Mouse (Mus musculus) stomach, postnatal 0 days (tissue): ENCODE results near the gene Trir. TPM values are rescaled to one million over a fixed set of nuclear protein-coding genes. Genes with fewer than 3 reads are reported as not detected.

ENCODE experiments used
- ATAC-seq: fragments of 200-750 bp; cut with Nextera tagmentation; 2 replicates; pipeline ENCODE4 v1.8.0; 2017; ENCODE audit not compliant: low FRiP score, low TSS enrichment
- DNase-seq: peaks from one replicate; pipeline ENCODE4 v3.0.0-alpha.2; 2016; ENCODE audit warnings: low spot score
- H3K27ac ChIP-seq: fragments of 300-500 bp; sonication (generic); replicated peaks from 2 replicates; pipeline ENCODE4 v1.5.1; 2014; ENCODE audit warnings: mild to moderate bottlenecking, control low read depth
- H3K27me3 ChIP-seq: fragments of 300-500 bp; sonication (generic); 2 replicates; pipeline ENCODE4 v1.6.1; 2014; ENCODE audit warnings: low read length; ENCODE audit not compliant: control insufficient read depth, insufficient read depth
- H3K36me3 ChIP-seq: fragments of 300-500 bp; sonication (generic); 2 replicates; pipeline ENCODE4 v1.6.1; 2014; ENCODE audit warnings: low read length, mixed read lengths; ENCODE audit not compliant: control insufficient read depth, insufficient read depth
- H3K4me1 ChIP-seq: fragments of 300-500 bp; sonication (generic); replicated peaks from 2 replicates; pipeline ENCODE4 v1.6.1; 2014; ENCODE audit warnings: antibody characterized with exemption; ENCODE audit not compliant: control insufficient read depth, insufficient read depth
- H3K4me2 ChIP-seq: fragments of 300-500 bp; sonication (generic); replicated peaks from 2 replicates; pipeline ENCODE4 v1.6.1; 2014; ENCODE audit warnings: low read depth, mild to moderate bottlenecking, control low read depth, moderate library complexity
- H3K4me3 ChIP-seq: fragments of 300-500 bp; sonication (generic); 2 replicates; pipeline ENCODE4 v1.5.1; 2014; ENCODE audit warnings: low read depth, low read length, control low read depth
- H3K9ac ChIP-seq: fragments of 300-500 bp; sonication (generic); 2 replicates; pipeline ENCODE4 v1.6.1; 2014; ENCODE audit warnings: mild to moderate bottlenecking, low read length, control low read depth, mixed read lengths
- H3K9me3 ChIP-seq: fragments of 300-500 bp; sonication (generic); 2 replicates; pipeline ENCODE4 v1.6.1; 2016; ENCODE audit warnings: low read length; ENCODE audit not compliant: control insufficient read depth
- CTCF ChIP-seq: IDR thresholded peaks from 2 replicates; pipeline ENCODE4 v1.5.1; 2016; ENCODE audit warnings: antibody characterized with exemption, low read depth, mild to moderate bottlenecking, moderate library complexity
- EP300 ChIP-seq: optimal IDR thresholded peaks from 2 replicates; pipeline ENCODE3; 2016; ENCODE audit warnings: antibody characterized with exemption
- WGBS: fragments of 180-500 bp; shearing (Covaris S2); extraction: QIAGEN DNeasy Blood & Tissue Kit; methylation state at CpG from one replicate; pipeline ENCODE4 v1.1.7; 2014; 5-methylcytosine and 5-hydroxymethylcytosine counted together
- polyA plus RNA-seq: library from polyadenylated mRNA; unstranded; fragments of >200 nt; fragmentation: Nextera tagmentation; extraction: Ambion mirVana; gene quantifications from 2 replicates; pipeline ENCODE4 v1.2.1, GENCODE M21; 2015

Trir gene
- polyA plus RNA-seq, 1 experiment from 2014 or later = 95.1 TPM

DNA sequence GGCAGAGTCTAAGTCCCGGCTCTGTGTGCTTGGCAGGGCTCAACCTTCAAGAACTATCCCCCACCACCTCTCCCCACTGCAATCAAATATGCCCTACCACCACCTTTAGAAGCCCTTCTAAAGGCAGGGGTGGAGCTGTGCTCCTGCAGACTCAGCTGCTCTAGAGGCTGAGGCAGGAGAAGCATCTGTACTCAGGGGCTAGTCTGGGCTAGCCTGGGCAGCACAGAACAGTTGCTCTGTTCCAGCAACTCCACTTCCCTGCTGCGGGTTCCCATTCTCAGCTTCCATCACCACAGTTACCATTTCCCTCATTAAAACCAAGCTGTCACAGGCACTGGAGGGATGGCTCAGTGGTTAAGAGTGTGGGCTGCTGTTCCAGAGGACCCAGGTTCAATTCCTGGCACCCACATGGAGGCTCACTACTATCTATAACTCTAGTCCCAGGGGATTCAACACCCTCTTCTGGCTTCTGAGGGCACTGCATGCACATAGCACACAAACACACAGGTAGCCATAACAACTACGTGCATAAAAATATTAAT lies 5.0 kb upstream of the Trir start:
- Histone ChIP-seq H3K27me3 (no peaks in the 10 kb centered on the region), H3K4me3 (no peak overlapping the region), H3K4me1 (0 out of 2 replicates have a peak, but pooled peaks cover 3% of the 10 kb centered on the region), H3K4me2 (no peak overlapping the region), H3K27ac (no peak overlapping the region), H3K9me3 (no peaks in the 10 kb centered on the region), H3K36me3 (peaks cover 27% of the 10 kb centered on the region), H3K9ac (no peak overlapping the region)
- WGBS = 92% methylated on average over 3 of the region's 3 CpGs
- ATAC-seq (no peak), DNase-seq (no peak)
- no peak for TF ChIP-seq EP300
- peak; percentile 28 for TF ChIP-seq CTCF

- DNase-seq (no peak), ATAC-seq (no peak)
- TF ChIP-seq CTCF (no peak), EP300 (no peak)
- H3K27me3 ChIP-seq = no peaks in the 10 kb centered on the region
- H3K9ac ChIP-seq = no peak overlapping the region
- H3K9me3 ChIP-seq = no peaks in the 10 kb centered on the region
- peak overlapping the region; percentile 91; the same call in 1 of the 2 replicates for H3K4me2 ChIP-seq
- WGBS = 90% methylated on average over 3 of the region's 3 CpGs
- H3K27ac ChIP-seq = no peak overlapping the region
- no peak overlapping the region for H3K4me3 ChIP-seq
- H3K4me1 ChIP-seq = peaks cover 3% of the 10 kb centered on the region; the same call in 1 of the 2 replicates
- peaks cover 17% of the 10 kb centered on the region for H3K36me3 ChIP-seq
These were observed 2.8 kb upstream of the Trir start for GRCm38 (mm10) chr8:85023846-85024245.

- ATAC-seq (peak; percentile 92), DNase-seq (peak; percentile 85)
- H3K9ac ChIP-seq = peak within 1 kb of the TSS; percentile 81
- peak within 1 kb of the TSS; percentile 95 for H3K27ac ChIP-seq
- peak within 1 kb of the TSS; percentile 79 for H3K4me3 ChIP-seq
- H3K9me3 ChIP-seq = no peaks in the 10 kb centered on the region
- H3K4me2 ChIP-seq = peak within 1 kb of the TSS; percentile 91
- no peaks in the 10 kb centered on the region for H3K27me3 ChIP-seq
- peaks cover 3% of the 10 kb centered on the region; the same call in 1 of the 2 replicates for H3K4me1 ChIP-seq
- TF ChIP-seq CTCF = no peak
- no peak for TF ChIP-seq EP300
- WGBS = 3% methylated on average over 30 of the region's 30 CpGs
- peaks cover 12% of the 10 kb centered on the region for H3K36me3 ChIP-seq
These were observed 1.3 kb upstream of the Trir start, which contains the start of gene Asna1 for GRCm38 (mm10) chr8:85025098-85025932. TSS of gene Asna1 (minus strand) at chr8:85025281.

- 2% methylated on average over 13 of the region's 13 CpGs for WGBS
- DNase-seq (peak; percentile 46), ATAC-seq (no peak)
- peaks cover 3% of the 10 kb centered on the region; the same call in 1 of the 2 replicates for H3K4me1 ChIP-seq
- H3K27me3 ChIP-seq = no peaks in the 10 kb centered on the region
- peak overlapping the region; percentile 99 for H3K4me3 ChIP-seq
- H3K27ac ChIP-seq = peak overlapping the region; percentile 95
- peaks cover 20% of the 10 kb centered on the region for H3K36me3 ChIP-seq
- H3K9me3 ChIP-seq = no peaks in the 10 kb centered on the region
- H3K4me2 ChIP-seq = peak overlapping the region; percentile 91
- TF ChIP-seq EP300 (no peak), CTCF (no peak)
- peak overlapping the region; percentile 99 for H3K9ac ChIP-seq
These were observed 863 bp downstream of the Trir start for GRCm38 (mm10) chr8:85027516-85027855.

DNA sequence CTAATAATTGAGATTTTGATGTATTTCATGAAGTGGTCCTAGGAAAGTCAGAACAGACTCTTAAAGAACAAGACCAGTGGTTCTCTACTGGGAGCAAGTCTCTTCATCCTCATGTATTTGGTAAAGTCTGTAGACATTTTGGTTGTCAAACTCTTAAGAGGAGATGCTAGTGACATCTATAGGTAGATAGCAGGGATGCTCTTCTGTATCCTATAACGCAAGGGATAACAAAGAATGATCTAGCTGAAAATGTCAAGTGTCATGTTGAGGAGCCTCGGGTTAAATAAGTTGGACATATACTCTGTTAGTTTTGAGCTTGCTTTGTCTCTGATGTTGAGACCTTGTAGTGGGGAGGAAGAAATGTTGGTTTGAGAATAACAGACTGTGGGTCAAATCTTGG lies 1.3 kb downstream of the Trir start:
- H3K27me3 ChIP-seq = no peaks in the 10 kb centered on the region
- peak overlapping the region; percentile 91 for H3K4me2 ChIP-seq
- DNase-seq (no peak), ATAC-seq (no peak)
- H3K36me3 ChIP-seq = peaks cover 22% of the 10 kb centered on the region
- TF ChIP-seq CTCF (peak; percentile 24; the same call in 1 of the 2 replicates), EP300 (no peak)
- H3K27ac ChIP-seq = no peak overlapping the region
- H3K4me3 ChIP-seq = peak overlapping the region; percentile 99
- no peaks in the 10 kb centered on the region for H3K9me3 ChIP-seq
- peaks cover 3% of the 10 kb centered on the region; the same call in 1 of the 2 replicates for H3K4me1 ChIP-seq
- 9% methylated on average over 2 of the region's 2 CpGs for whole genome bisulfite sequencing
- peak overlapping the region; percentile 28; the same call in 1 of the 2 replicates for H3K9ac ChIP-seq
